Mouse (Mus musculus) forebrain, embryonic 16.5 days (tissue): Measurements from ENCODE around the gene Mea1. TPM values are rescaled to one million over a fixed set of nuclear protein-coding genes. Genes with fewer than 3 reads are reported as not detected.

Experiments used
- ATAC-seq: fragments of 200-750 bp; cut with Nextera tagmentation; 2 replicates; pipeline ENCODE4 v1.8.0; 2017; ENCODE audit warnings: mild to moderate bottlenecking, moderate library complexity
- H3K27ac ChIP-seq: fragments of 300-500 bp; sonication (generic); 2 replicates; pipeline ENCODE4 v1.5.1; 2014; ENCODE audit warnings: low read length, control low read depth
- H3K27me3 ChIP-seq: fragments of 300-500 bp; sonication (generic); replicated peaks from 2 replicates; pipeline ENCODE4 v1.6.1; 2014; ENCODE audit warnings: low read length; ENCODE audit not compliant: control insufficient read depth, insufficient read depth
- H3K36me3 ChIP-seq: fragments of 300-500 bp; sonication (generic); 2 replicates; pipeline ENCODE4 v1.6.1; 2014; ENCODE audit not compliant: control insufficient read depth, insufficient read depth
- H3K4me1 ChIP-seq: fragments of 300-500 bp; sonication (generic); replicated peaks from 2 replicates; pipeline ENCODE4 v1.6.1; 2014; ENCODE audit warnings: low read length; ENCODE audit not compliant: control insufficient read depth, insufficient read depth
- H3K4me2 ChIP-seq: fragments of 300-500 bp; sonication (generic); 2 replicates; pipeline ENCODE4 v1.6.1; 2014; ENCODE audit warnings: mild to moderate bottlenecking, low read length, control low read depth
- H3K4me3 ChIP-seq: fragments of 300-500 bp; sonication (generic); replicated peaks from 2 replicates; pipeline ENCODE4 v1.5.1; 2014; ENCODE audit warnings: mild to moderate bottlenecking, low read length, control low read depth
- H3K9ac ChIP-seq: fragments of 300-500 bp; sonication (generic); replicated peaks from 2 replicates; pipeline ENCODE4 v1.6.1; 2014; ENCODE audit warnings: low read depth, low read length, control low read depth
- H3K9me3 ChIP-seq: fragments of 300-500 bp; sonication (generic); 2 replicates; pipeline ENCODE4 v1.6.1; 2016; ENCODE audit warnings: low read length; ENCODE audit not compliant: control insufficient read depth
- WGBS: fragments of 180-500 bp; shearing (Covaris S2); extraction: QIAGEN DNeasy Blood & Tissue Kit; methylation state at CpG from one replicate; pipeline ENCODE4 v1.1.7; 2014; 5-methylcytosine and 5-hydroxymethylcytosine counted together
- polyA plus RNA-seq: library from polyadenylated mRNA; unstranded; fragments of >200 nt; fragmentation: Nextera tagmentation; extraction: Ambion mirVana; gene quantifications from 2 replicates; pipeline ENCODE4 v1.2.1, GENCODE M21; 2015

Gene Mea1
- polyA plus RNA-seq, 1 experiment from 2014 or later = 240 TPM

GRCm38 (mm10) chr17:46646322-46646662 lies 32.3 kb upstream of the Mea1 start:
- Histone ChIP-seq H3K4me3 (peak overlapping the region; percentile 69), H3K9me3 (no peaks in the 10 kb centered on the region), H3K27me3 (no peaks in the 10 kb centered on the region), H3K4me2 (peak overlapping the region; percentile 96), H3K9ac (peak overlapping the region; percentile 77), H3K36me3 (peaks cover 6% of the 10 kb centered on the region; the same call in 1 of the 2 replicates), H3K4me1 (peaks cover 30% of the 10 kb centered on the region), H3K27ac (peak overlapping the region; percentile 86)
- WGBS = under 1% methylated on average over 19 of the region's 19 CpGs
- ATAC-seq = 0 out of 2 replicates have a peak, but pooled peaks have one; percentile 7

- 93% methylated on average over 7 of the region's 7 CpGs for WGBS
- ATAC-seq = no peak
- Histone ChIP-seq H3K4me3 (no peak overlapping the region), H3K4me1 (peaks cover 39% of the 10 kb centered on the region), H3K4me2 (no peak overlapping the region), H3K9ac (no peak overlapping the region), H3K9me3 (no peaks in the 10 kb centered on the region), H3K36me3 (no peaks in the 10 kb centered on the region), H3K27ac (no peak overlapping the region), H3K27me3 (no peaks in the 10 kb centered on the region)
These were observed 31.3 kb upstream of the Mea1 start for GRCm38 (mm10) chr17:46647279-46647678.

DNA sequence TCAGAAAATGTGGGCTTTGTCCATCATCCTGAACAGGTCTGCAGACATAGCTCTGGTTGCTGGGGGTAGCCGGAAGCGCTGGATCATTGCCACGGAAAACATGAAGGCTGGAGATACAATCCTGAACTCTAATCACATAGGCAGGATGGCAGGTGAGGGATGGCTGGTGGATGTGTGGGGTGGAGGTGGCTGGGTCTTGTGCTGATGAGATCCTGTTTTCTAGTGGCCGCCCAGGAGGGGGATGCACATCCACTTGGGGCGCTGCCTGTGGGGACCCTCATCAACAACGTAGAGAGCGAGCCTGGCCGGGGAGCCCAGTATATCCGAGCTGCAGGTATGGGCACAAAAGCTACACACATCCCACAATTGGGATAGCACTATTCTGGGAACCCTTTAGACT lies 30.2 kb upstream of the Mea1 start:
- no peak for ATAC-seq
- Histone ChIP-seq H3K4me3 (no peak overlapping the region), H3K4me1 (peaks cover 44% of the 10 kb centered on the region), H3K4me2 (no peak overlapping the region), H3K27me3 (no peaks in the 10 kb centered on the region), H3K9me3 (no peaks in the 10 kb centered on the region), H3K27ac (no peak overlapping the region), H3K36me3 (0 out of 2 replicates have a peak, but pooled peaks cover 3% of the 10 kb centered on the region), H3K9ac (no peak overlapping the region)
- WGBS = 96% methylated on average over 9 of the region's 9 CpGs

DNA sequence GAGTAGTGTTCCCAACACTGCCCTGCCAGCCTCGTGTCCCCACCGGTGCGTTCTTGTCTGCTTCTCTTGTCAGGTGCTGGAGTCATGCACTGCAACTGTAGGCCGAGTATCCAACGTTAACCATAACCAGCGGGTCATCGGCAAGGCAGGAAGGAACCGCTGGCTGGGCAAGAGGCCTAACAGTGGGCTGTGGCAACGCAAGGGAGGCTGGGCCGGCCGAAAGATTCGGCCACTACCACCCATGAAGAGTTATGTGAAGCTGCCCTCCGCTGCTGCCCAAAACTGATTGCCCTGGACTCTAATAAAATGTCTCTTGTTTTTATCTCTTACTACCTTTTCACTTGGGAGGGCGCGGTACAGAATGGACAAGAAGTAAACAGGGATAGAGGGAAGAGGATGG lies 28.8 kb upstream of the Mea1 start:
- Histone ChIP-seq H3K36me3 (peaks cover 5% of the 10 kb centered on the region; the same call in 1 of the 2 replicates), H3K9ac (peak overlapping the region; percentile 88), H3K9me3 (no peaks in the 10 kb centered on the region), H3K4me1 (peaks cover 37% of the 10 kb centered on the region), H3K27ac (peak overlapping the region; percentile 89), H3K4me3 (peak overlapping the region; percentile 64), H3K4me2 (peak overlapping the region; percentile 83), H3K27me3 (no peaks in the 10 kb centered on the region)
- no peak for ATAC-seq
- WGBS = 31% methylated on average over 15 of the region's 15 CpGs

DNA sequence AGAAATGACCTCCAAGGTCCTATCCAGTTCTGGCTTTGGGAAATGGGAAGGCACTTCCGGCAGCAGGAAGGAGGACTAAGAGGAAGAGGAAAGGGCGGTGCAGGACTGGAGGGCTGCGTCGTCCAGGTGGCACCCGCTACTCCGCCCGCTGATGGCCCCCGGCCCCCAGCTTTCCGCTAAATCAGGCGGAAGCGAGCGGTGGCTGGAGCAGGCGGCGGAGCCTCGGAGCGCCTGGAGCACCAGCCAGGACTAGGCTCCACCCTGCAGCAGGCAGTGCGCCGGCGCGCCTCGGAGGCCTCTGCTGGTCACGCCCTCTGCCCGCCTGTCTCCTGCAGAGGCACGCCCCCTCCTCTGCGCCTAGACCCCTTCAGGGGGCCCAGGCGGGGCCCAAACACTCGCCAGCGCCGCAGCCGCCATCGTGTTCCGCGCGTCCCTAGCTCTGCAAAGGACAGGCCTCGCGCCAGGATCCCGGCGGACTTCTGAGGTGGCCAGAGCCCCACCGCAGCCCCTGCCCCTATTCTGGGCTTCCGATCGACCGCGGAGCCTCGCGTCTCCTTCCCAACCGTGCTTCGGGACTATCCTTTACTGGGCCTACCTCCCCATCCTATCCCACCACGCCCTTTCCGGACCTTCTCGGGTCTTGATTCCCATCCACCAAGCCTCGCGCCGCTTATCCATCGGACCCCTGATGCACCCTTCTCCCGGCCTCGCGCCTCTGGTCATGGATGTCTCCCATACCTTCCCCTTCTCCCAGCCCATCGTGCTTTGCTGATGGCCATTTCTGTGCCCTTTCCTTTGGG lies 28.2 kb upstream of the Mea1 start, which contains the start of gene Cul7:
Gene Cul7 (plus strand): TSS at position 106 of the 800 bp plus-strand sequence.
- peaks cover 7% of the 10 kb centered on the region for H3K36me3 ChIP-seq
- H3K4me3 ChIP-seq = peak within 1 kb of the TSS; percentile 64
- H3K27ac ChIP-seq = peak within 1 kb of the TSS; percentile 89
- WGBS = 0% methylated on average over 54 of the region's 58 CpGs
- ATAC-seq = peak; percentile 95
- peak within 1 kb of the TSS; percentile 88 for H3K9ac ChIP-seq
- peak within 1 kb of the TSS; percentile 83 for H3K4me2 ChIP-seq
- H3K27me3 ChIP-seq = no peaks in the 10 kb centered on the region
- H3K4me1 ChIP-seq = peaks cover 31% of the 10 kb centered on the region
- no peaks in the 10 kb centered on the region for H3K9me3 ChIP-seq

DNA sequence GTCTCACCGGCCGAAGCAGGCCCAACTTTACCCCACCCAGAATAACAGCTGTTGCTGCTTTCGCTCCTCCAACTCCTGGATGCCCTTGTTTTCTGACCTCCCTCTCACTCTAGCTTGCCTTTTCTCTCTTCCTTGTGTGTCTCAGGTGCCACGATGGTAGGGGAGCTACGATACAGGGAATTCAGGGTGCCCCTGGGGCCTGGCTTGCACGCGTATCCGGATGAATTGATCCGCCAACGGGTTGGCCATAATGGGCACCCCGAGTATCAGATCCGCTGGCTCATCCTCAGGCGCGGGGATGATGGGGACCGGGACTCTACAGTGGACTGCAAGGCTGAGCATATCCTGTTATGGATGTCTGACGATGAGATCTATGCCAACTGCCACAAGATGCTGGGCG lies 27.3 kb upstream of the Mea1 start:
- Histone ChIP-seq H3K36me3 (peaks cover 12% of the 10 kb centered on the region), H3K27me3 (no peaks in the 10 kb centered on the region), H3K27ac (0 out of 2 replicates have a peak overlapping the region, but pooled peaks have one; percentile 8), H3K4me2 (peak overlapping the region; percentile 83), H3K4me1 (peaks cover 31% of the 10 kb centered on the region), H3K4me3 (peak overlapping the region; percentile 64), H3K9me3 (no peaks in the 10 kb centered on the region), H3K9ac (peak overlapping the region; percentile 88)
- WGBS = 75% methylated on average over 17 of the region's 17 CpGs
- no peak for ATAC-seq

GRCm38 (mm10) chr17:46651755-46652547 lies 26.6 kb upstream of the Mea1 start:
- 70% methylated on average over 20 of the region's 20 CpGs for WGBS
- no peak for ATAC-seq
- peaks cover 12% of the 10 kb centered on the region for H3K36me3 ChIP-seq

DNA sequence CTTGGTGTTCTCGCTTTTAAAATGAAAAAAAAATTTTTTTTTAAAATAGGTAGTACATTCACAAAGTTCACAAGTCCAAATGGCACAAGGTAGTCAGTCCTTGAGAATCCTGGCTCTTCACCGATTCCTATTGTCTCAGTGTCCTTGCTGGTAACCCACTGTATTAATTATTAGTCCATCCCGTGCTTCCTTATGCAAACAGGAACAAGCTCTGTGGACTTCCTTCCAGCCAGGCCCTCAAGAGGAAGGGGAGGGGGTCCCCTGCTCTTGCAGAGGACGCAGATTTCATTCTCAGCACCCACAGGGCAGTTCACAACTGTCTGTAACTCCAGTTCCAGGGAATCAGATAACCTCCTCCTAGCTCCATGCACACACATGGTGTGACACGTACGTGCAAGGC lies 22.5 kb upstream of the Mea1 start:
- Histone ChIP-seq H3K9ac (no peak overlapping the region), H3K27ac (no peak overlapping the region), H3K4me3 (no peak overlapping the region), H3K36me3 (peaks cover 23% of the 10 kb centered on the region), H3K4me1 (peaks cover 17% of the 10 kb centered on the region), H3K4me2 (no peak overlapping the region), H3K27me3 (no peaks in the 10 kb centered on the region), H3K9me3 (no peaks in the 10 kb centered on the region)
- WGBS = 79% methylated on average over 6 of the region's 6 CpGs
- no peak for ATAC-seq

More at GRCm38 (mm10) chr17:46651755-46652547, 26.6 kb upstream of the Mea1 start:
- Histone ChIP-seq H3K27ac (no peak overlapping the region), H3K4me1 (peaks cover 26% of the 10 kb centered on the region), H3K9me3 (no peaks in the 10 kb centered on the region), H3K9ac (peak overlapping the region; percentile 88; the same call in 1 of the 2 replicates), H3K27me3 (no peaks in the 10 kb centered on the region), H3K4me2 (peak overlapping the region; percentile 83), H3K4me3 (peak overlapping the region; percentile 5; the same call in 1 of the 2 replicates)

DNA sequence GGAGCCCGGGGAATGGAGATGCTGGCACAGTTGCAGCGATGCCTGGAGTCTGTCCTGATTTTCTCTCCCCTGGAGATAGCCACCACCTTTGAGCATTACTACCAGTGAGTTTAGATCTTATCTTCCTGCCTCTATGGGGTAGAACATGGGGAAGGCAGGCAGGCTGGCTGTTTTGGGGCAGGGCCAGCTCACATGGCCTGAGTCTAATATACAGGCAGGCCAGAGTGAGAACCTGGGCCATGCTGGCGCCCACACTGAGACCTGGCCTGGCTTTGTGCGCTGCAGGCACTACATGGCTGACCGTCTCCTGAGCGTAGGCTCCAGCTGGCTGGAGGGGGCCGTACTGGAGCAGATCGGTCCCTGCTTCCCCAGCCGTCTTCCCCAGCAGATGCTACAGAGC lies 17.2 kb upstream of the Mea1 start:
- H3K27ac ChIP-seq = no peak overlapping the region
- no peak for ATAC-seq
- no peak overlapping the region for H3K4me3 ChIP-seq
- H3K9ac ChIP-seq = no peak overlapping the region
- WGBS = 92% methylated on average over 9 of the region's 9 CpGs
- H3K27me3 ChIP-seq = no peaks in the 10 kb centered on the region
- no peaks in the 10 kb centered on the region for H3K4me1 ChIP-seq
- H3K9me3 ChIP-seq = no peaks in the 10 kb centered on the region
- peaks cover 31% of the 10 kb centered on the region for H3K36me3 ChIP-seq
- H3K4me2 ChIP-seq = no peak overlapping the region
